Mouse (Mus musculus) left cerebral cortex, postnatal 10 days (tissue): ENCODE results near the gene Gm3633. TPM values are rescaled to one million over a fixed set of nuclear protein-coding genes. Genes with fewer than 3 reads are reported as not detected.
"Not testable (repeated sequence)": the region's sequence is repeated elsewhere in the genome, so short reads cannot be mapped to it uniquely, and the experiment has no call there.

Source experiments
- DNase-seq, 2 experiments: peaks; one replicate each; pipeline ENCODE4 v3.0.0; 2021 to 2022; ENCODE audit warnings: low spot score in 2 of 2, mixed read lengths in 1 of 2; ENCODE audit errors: extremely low spot score in 1 of 2
- intact Hi-C: fragments of 180-260 bp; cut with DNase I; formaldehyde crosslinking; loops from one replicate; pipeline ENCODE4 v1.15.1; 2025
- microRNA-seq: library from miRNA; unstranded; fragments of <30 nt; microRNA quantifications from one replicate; pipeline ENCODE4 v1.2.0, GENCODE M21; 2022
- total RNA-seq, 2 experiments: library from RNA; stranded (reverse); gene quantifications; 2 replicates each; pipeline ENCODE4 v1.2.3; 2021

The Gm3633 gene
- not detected for total RNA-seq

- DNase-seq, intact Hi-C loops: not testable (repeated sequence)
Observed at GRCm38 (mm10) chr14:42641817-42642216, at the start of gene Gm3633. TSS of gene Gm3633 (minus strand) at chr14:42641917.

- intact Hi-C loops, result not testable (repeated sequence)
Observed at GRCm38 (mm10) chr14:42655638-42656037, 13.9 kb upstream of the Gm3633 start, which contains the start of gene Gm10378. TSS of gene Gm10378 (plus strand) at chr14:42655938.

GRCm38 (mm10) chr14:42599782-42600181 lies 41.9 kb downstream of the Gm3633 start, which contains the start of gene Gm17124:
TSS of gene Gm17124 (minus strand) at chr14:42599882.
- DNase-seq, intact Hi-C loops: not testable (repeated sequence)

More at GRCm38 (mm10) chr14:42655638-42656037, 13.9 kb upstream of the Gm3633 start, which contains the start of gene Gm10378:
- not testable (repeated sequence) for DNase-seq

Small RNA genes lying within 50 kb of the gene (microRNA-seq; reads per million reads assigned to microRNA genes)
- gene Gm23620 (not detected), gene Gm25228 (not detected)

Other genes starting within 250 kb of the Gm3633 start
- not detected for gene Gm8005, start 202.2 kb downstream of the Gm3633 start, total RNA-seq
- gene Gm8011, start 178.0 kb downstream of the Gm3633 start, total RNA-seq, result not detected
- gene Gm8020, start 139.6 kb downstream of the Gm3633 start, total RNA-seq, result not detected
- gene Gm8024, start 117.6 kb downstream of the Gm3633 start, total RNA-seq, result not detected
- not detected for gene Gm17124, start 42.0 kb downstream of the Gm3633 start, total RNA-seq
- not detected for gene Gm10378, start 14.0 kb upstream of the Gm3633 start, total RNA-seq
- not detected for gene Gm3015, start 126.9 kb upstream of the Gm3633 start, total RNA-seq
- gene Gm10377, start 156.1 kb upstream of the Gm3633 start, total RNA-seq, result not detected
- gene Gm21977, start 211.6 kb upstream of the Gm3633 start, total RNA-seq, result not detected